ENCODE assay signal across 27 mouse cellular contexts in the genomic region with DNA sequence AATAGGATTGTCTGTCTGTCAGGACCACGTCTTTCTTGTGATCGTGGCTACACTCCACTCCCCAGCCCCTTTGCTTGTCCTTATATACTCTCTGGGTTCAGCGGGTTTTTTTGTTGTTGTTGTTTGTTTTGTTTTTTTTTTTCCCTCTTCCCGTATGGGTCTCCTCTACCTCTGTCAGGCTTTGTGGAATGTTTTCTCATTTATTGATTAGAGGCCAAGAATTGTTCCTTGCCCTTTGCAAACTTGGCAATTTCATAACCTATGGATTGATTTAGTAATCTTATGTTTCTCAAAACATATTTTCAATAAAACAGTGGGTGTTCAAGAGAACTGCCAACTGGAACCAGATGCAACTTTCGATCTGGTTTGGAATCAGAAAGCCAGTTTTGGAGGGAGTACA. TPM values are rescaled to one million over a fixed set of nuclear protein-coding genes. Genes with fewer than 3 reads are reported as not detected.
"Had no signal": no experiment of that assay in that cellular context is flagged by ENCODE, and none has a peak within 500 bp of the region (broad histone marks: within the 10 kb centered on the region; RNA-seq: fewer than 3 reads in every experiment).

TSS of gene Mup19 (minus strand) at position 101 of the 400 bp plus-strand sequence.

RNA-seq across cellular contexts. Expression of gene Mup19, which starts in this region (rescaled TPM):
- total RNA-seq: common myeloid progenitor, adult 5-6 weeks; forebrain, postnatal 0 days; gastrocnemius, adult 2 months; gastrocnemius, postnatal 10 days; gastrocnemius, postnatal 14 days; gastrocnemius, postnatal 36 days; gastrocnemius, postnatal 4 days; granulocyte monocyte progenitor cell, adult 5-6 weeks; heart, adult 18-20 months; heart, adult 2 months; heart, adult 8-10 months had no signal
- polyA plus RNA-seq: cortical plate, adult 2 months; embryonic facial prominence, embryonic 10.5 days; embryonic facial prominence, embryonic 11.5 days; embryonic facial prominence, embryonic 12.5 days; embryonic facial prominence, embryonic 13.5 days; embryonic facial prominence, embryonic 15.5 days; erythroblast, embryonic 14.5 days; forebrain, embryonic 10.5 days; forebrain, embryonic 11.5 days; forebrain, embryonic 12.5 days; forebrain, embryonic 13.5 days; forebrain, embryonic 14.5 days; forebrain, embryonic 15.5 days; forebrain, embryonic 16.5 days; forebrain, postnatal 0 days; frontal cortex, adult 2 months; gonadal fat pad, adult 2 months; heart, adult 2 months had no signal
